Mouse (Mus musculus) embryonic fibroblast, embryonic 13.5 days (primary cell): ENCODE data around the gene Epb41l2.

ENCODE experiments used
- CTCF ChIP-seq: IDR thresholded peaks from 2 replicates; pipeline ENCODE4 v1.5.1; 2011; ENCODE audit warnings: mild to moderate bottlenecking, control low read depth, low read length, moderate library complexity, borderline replicate concordance; ENCODE audit not compliant: insufficient read depth
- POLR2A ChIP-seq: IDR thresholded peaks from 2 replicates; pipeline ENCODE4 v1.6.1; 2011; ENCODE audit warnings: low read depth, mild to moderate bottlenecking, control low read depth, low read length, moderate library complexity

DNA sequence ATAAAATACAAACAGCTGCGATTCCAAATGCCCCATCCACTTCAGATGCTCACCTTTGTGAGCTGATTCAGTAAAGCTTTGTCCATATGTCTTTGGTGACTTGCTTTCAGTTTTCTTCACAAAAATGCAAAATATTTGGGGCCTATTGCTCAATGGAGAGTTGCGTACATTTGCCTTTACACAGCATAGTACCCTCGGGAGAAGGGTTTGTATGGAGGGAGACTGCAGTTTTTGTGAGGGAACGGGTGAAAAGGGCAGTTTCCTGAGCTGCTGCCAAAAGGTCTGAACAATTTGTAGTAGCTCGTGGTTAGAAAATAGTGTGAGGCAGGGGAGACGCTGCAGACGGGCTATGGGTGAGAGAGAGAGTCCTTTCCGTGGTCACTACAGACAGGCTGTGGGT, 40.5 kb downstream of the Epb41l2 start:
- TF ChIP-seq CTCF: no peak
- no peak for TF ChIP-seq POLR2A
